Mouse (Mus musculus) CD4-positive, CD25-positive, alpha-beta regulatory T cell, adult 9 weeks (primary cell): Measurements from ENCODE around the gene Il25. TPM values are rescaled to one million over a fixed set of nuclear protein-coding genes. Genes with fewer than 3 reads are reported as not detected.

Experiments
- polyA plus RNA-seq: library from polyadenylated mRNA; unstranded; fragments of 100-300 nt; shearing (Covaris generic); gene quantifications from one replicate; pipeline ENCODE4 v1.2.1, GENCODE M21; 2017

The Il25 gene
- polyA plus RNA-seq: not detected

DNA sequence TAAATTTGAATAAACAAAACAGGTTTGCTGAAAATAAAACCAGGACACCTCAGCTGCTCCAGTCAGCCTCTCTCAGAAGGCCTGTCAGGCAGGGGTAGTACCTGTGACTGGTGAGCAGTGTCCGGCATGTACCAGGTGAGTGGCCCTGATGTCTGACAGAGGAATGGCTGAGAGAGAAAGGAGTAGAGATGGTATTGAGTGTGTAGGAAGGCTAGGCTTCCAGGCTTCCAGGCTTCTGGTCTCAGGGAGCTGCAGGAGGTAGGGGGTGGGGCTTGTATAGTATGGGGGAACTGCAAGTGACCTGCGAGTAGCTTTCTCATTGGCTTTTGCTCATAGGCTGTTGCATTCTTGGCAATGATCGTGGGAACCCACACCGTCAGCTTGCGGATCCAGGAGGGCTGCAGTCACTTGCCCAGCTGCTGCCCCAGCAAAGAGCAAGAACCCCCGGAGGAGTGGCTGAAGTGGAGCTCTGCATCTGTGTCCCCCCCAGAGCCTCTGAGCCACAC lies at the start of gene Il25:
Gene Il25, plus strand, starts transcription at position 51 of the 506 bp plus-strand sequence.

GRCm38 (mm10) chr14:54883154-54884021 lies 49.1 kb upstream of the Il25 start, which contains the start of the genes Bcl2l2 and Gm20521:
TSS of gene Bcl2l2 (plus strand) at chr14:54883377.
TSS of gene Gm20521 (plus strand) at chr14:54883441.

DNA sequence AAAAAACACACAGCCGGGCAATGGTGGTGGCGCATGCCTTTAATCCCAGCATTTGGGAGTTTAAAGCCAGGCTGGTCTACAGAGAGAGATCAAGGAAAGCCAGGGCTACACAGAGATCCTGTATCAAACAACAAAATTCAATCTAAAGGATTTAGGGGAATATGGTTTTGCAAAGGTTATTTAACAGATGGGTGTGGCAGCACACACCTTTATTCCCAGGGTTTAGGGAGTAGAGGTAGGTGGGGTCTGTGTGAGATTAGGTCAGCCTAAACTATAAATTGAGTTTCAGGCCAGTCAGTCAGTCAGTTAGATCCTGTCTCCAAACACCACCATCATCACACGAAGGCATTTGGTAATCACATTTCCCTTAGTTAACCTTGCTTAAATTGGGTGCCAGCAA lies 40.3 kb upstream of the Il25 start, which contains the start of gene Pabpn1:
Gene Pabpn1, plus strand, starts transcription at position 301 of the 400 bp plus-strand sequence.

DNA sequence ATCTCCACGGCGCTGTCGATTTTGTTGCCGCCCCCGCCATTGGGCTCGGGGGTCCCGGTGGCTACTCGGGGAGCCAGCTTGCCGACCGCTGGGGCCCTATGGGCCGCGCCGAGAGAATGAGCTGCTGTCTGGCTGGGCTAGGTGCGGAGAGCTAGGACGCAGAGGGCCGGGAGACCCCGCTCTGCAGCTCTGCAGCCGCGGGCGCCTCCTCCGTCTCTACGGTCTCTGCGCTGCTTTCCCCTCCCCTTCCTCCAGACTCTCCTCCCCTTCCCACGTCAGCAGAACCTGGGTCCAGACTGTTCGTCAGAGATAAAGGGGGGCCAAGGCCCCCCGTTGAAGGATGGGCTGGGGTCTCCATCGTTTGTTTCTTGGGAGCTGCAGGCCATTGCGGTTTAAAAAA lies 19.6 kb upstream of the Il25 start, which contains the start of gene Slc22a17:
Gene Slc22a17, minus strand, starts transcription at position 247 of the 400 bp plus-strand sequence.

GRCm38 (mm10) chr14:54925349-54926342 lies 6.8 kb upstream of the Il25 start, which contains the start of gene Efs:
TSS of gene Efs (minus strand) at chr14:54926126.

DNA sequence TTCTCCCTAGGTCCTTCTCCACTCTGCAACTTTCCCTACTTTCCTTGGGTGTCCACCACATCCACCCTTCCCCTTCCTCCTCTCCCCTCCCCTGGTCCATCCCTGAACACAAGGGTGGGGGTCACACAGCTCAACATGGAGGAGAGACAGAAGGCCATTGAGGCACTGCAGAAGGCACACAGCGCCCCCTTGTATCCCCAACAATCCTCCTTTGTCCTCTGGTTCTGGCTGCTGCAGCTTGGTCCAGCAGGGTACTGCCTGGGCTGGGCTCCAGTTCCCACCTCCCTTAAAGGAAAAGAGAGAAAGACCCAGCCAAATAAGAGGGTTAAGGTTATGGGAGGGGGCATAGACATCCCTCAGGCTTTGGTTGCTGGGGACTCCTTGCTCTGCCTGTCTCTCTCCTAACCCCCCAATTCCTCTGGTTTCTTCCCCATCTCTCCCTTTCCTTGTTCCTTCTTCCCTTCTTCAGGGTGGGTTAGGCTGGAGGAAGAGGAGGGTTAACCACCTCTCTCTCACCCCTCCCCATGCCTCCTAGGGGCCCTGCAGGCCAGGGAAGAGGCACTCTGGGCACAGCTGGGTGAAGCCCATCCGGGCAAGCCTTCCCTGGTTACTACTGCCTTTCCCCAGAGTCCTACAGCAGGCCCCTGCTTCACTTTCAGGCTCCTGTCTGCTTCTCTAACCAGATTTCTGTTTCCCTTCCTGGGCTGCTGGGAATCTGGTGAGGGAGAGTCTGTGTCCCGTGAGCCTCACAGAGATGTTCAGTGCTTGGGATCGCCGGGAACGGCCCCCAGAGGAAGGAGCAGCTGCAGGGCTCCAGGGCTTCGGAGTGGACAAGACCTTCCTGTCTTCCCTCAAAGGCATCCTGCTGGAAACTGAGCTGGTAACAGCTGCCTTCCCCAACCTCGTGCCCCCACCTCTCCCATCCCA lies 3.7 kb downstream of the Il25 start, which contains the start of gene Cmtm5:
Gene Cmtm5, plus strand, starts transcription at position 358 of the 927 bp plus-strand sequence.

DNA sequence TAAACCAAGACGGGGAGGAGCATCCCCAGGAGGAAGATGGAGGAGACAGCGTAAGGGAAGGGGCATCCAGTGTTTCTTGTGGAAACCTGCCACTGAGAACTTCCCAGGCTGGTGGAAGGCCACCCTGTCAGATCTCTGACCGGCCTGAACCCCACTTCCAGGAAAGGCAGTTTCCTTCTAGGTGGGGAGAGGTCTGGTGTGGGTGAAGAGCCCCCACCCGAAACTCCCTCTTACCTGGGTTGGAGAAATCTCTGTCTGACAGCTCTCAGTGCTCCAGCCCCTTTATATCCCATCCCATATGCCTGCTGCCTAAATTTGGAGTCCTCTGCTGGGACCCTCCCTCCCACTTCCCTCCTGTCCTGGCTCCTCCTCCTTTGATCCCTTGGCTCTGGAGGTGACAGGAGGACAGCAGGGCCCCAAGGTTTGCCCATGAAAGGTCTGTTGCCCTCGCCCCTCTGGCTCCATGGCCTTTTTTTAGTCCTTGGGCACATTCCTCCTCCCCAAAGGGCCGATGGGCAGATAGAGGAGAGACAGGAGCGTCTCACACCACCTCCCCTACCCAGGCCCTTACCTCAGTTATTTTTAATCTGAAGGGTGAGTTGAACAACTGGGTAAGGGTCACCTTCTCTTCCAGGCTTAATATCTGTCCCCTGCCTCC lies 34.0 kb downstream of the Il25 start, which contains the start of gene Myh6:
Gene Myh6, minus strand, starts transcription at position 608 of the 658 bp plus-strand sequence.

GRCm38 (mm10) chr14:54976633-54977032 lies 44.1 kb downstream of the Il25 start, which contains the start of gene Gm17428:
TSS of gene Gm17428 (plus strand) at chr14:54976933.

Other genes starting within 250 kb of the Il25 start
- 93.8 TPM for gene 1700123O20Rik, start 246.5 kb upstream of the Il25 start, polyA plus RNA-seq
- 123 TPM for gene Acin1, start 245.8 kb upstream of the Il25 start, polyA plus RNA-seq
- 0.38 TPM for gene Gm29776, start 233.9 kb upstream of the Il25 start, polyA plus RNA-seq
- gene Cebpe, start 220.5 kb upstream of the Il25 start, polyA plus RNA-seq: not detected
- 0.24 TPM for gene Slc7a8, start 150.7 kb upstream of the Il25 start, polyA plus RNA-seq
- not detected for gene Rnf212b, start 118.6 kb upstream of the Il25 start, polyA plus RNA-seq
- 3.7 TPM for gene Homez, start 61.7 kb upstream of the Il25 start, polyA plus RNA-seq
- gene Ppp1r3e, start 55.1 kb upstream of the Il25 start, polyA plus RNA-seq: 0.45 TPM
- gene Bcl2l2, start 49.3 kb upstream of the Il25 start, polyA plus RNA-seq: 0.31 TPM
- 0.38 TPM for gene Gm20521, start 49.3 kb upstream of the Il25 start, polyA plus RNA-seq
- 29.9 TPM for gene Pabpn1, start 40.2 kb upstream of the Il25 start, polyA plus RNA-seq
- gene Slc22a17, start 19.6 kb upstream of the Il25 start, polyA plus RNA-seq: 1.1 TPM
- not detected for gene Efs, start 6.6 kb upstream of the Il25 start, polyA plus RNA-seq
- not detected for gene Cmtm5, start 3.6 kb downstream of the Il25 start, polyA plus RNA-seq
- not detected for gene Myh6, start 34.2 kb downstream of the Il25 start, polyA plus RNA-seq
- gene Gm17428, start 44.2 kb downstream of the Il25 start, polyA plus RNA-seq: not detected
- gene Myh7, start 61.9 kb downstream of the Il25 start, polyA plus RNA-seq: not detected
- 152 TPM for gene Ngdn, start 82.8 kb downstream of the Il25 start, polyA plus RNA-seq
- 13.0 TPM for gene Zfhx2, start 159.6 kb downstream of the Il25 start, polyA plus RNA-seq
- gene Thtpa, start 162.1 kb downstream of the Il25 start, polyA plus RNA-seq: 17.0 TPM
- 173 TPM for gene Ap1g2, start 173.9 kb downstream of the Il25 start, polyA plus RNA-seq
- gene Jph4, start 184.2 kb downstream of the Il25 start, polyA plus RNA-seq: not detected